Mouse (Mus musculus): ENCODE measurements around the gene Rcsd1. TPM values are rescaled to one million over a fixed set of nuclear protein-coding genes. Genes with fewer than 3 reads are reported as not detected.

Gene Rcsd1
- total RNA-seq (2014; rRNA removed) (2.6 and 3.0 TPM in 2 replicates), polyA plus RNA-seq (2012; rRNA removed) (2.8 and 3.3 TPM in 2 replicates)

DNA sequence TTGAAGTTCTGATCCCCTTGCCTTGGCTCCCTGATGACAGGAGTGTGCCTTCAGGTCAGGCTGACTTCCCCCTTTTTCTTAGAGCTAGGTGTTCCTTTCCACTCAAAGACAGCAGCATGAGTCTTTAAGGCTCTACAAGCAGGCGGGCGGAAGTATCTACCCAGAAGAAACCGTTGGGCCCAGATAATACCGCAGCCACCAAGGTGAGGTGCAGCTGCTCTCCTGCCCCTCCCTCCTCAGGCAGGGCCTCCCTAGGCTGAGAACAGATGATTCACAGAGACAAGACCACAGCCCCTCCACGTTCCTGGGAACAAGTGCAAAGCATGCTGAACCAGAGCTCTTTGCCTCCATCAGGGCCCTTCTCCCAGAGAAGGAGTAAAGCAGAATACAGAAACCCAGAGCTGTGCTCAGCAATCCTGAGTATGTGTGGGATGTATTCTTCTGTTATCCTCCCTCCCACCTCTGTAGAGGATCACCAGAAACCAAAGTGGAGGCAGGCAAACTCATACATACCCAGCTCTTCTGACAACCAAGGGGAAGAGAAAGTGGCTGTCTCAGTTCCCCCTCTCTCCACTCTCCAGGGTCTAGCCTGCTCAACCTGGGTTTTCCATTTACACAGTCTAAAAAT is at the start of gene Rcsd1:
Gene Rcsd1 (minus strand): TSS at position 129 of the 628 bp plus-strand sequence.
- TF ChIP-seq POLR2A (IDR thresholded peaks at IDR 0.05; ENCODE audit: extremely low read depth, insufficient read depth, low read length): no peak
- TF ChIP-seq CTCF (IDR thresholded peaks at IDR 0.05; ENCODE audit: low read depth, low read length): no peak
- no peaks in the 10 kb centered on the region for H3K36me3 ChIP-seq (ENCODE audit: control insufficient read depth, insufficient read depth, low read length)
- no peak for DNase-seq (ENCODE audit: extremely low read depth, low read depth, low spot score)
- no peaks in the 10 kb centered on the region for H3K79me2 ChIP-seq (ENCODE audit: control insufficient read depth, insufficient read depth, low read length)
- H3K4me1 ChIP-seq (ENCODE audit: control insufficient read depth, insufficient read depth, low read length): peaks cover 4% of the 10 kb centered on the region
- 0 out of 2 replicates have a peak within 1 kb of the TSS, but pooled peaks have one; percentile 23 for H3K27ac ChIP-seq (replicated peaks; ENCODE audit: insufficient read depth, low read depth, low read length)
- no peaks in the 10 kb centered on the region for H3K27me3 ChIP-seq (ENCODE audit: control insufficient read depth, insufficient read depth, low read length)
- H3K9ac ChIP-seq (ENCODE audit: low read depth, low read length): no peak within 1 kb of the TSS
- 75% methylated on average over 5 of the region's 5 CpGs for WGBS
- no peak within 1 kb of the TSS for H3K4me3 ChIP-seq (ENCODE audit: insufficient read depth, low read depth, low read length)

DNA sequence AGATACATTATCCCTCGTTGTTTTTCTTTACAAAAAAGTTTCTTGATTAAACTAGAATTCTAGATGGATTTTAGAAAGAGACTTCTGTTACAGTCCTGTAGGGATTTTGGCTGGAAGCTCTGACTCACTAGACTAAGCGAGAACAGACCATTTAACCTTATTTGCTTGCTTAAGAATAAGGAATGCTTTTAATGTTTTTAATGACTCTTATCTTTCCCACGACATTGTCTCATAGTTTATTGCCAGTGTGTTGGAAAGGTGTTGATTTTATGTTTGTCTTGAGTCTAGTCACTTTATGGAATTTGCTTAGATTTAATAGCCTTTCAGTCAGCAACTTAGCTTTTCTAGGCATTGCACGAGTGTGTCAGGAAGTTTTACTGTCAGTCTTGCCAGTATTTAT is 45.6 kb upstream of the Rcsd1 start:
- no peak overlapping the region for H3K4me3 ChIP-seq (ENCODE audit: insufficient read depth, low read depth, low read length)
- DNase-seq (ENCODE audit: extremely low read depth, low read depth, low spot score): no peak
- 70% methylated on average over 4 of the region's 4 CpGs for WGBS
- TF ChIP-seq CTCF (IDR thresholded peaks at IDR 0.05; ENCODE audit: low read depth, low read length): no peak
- no peak for TF ChIP-seq POLR2A (IDR thresholded peaks at IDR 0.05; ENCODE audit: extremely low read depth, insufficient read depth, low read length)
- H3K36me3 ChIP-seq (ENCODE audit: control insufficient read depth, insufficient read depth, low read length): no peaks in the 10 kb centered on the region
- H3K79me2 ChIP-seq (ENCODE audit: control insufficient read depth, insufficient read depth, low read length): no peaks in the 10 kb centered on the region
- no peaks in the 10 kb centered on the region for H3K4me1 ChIP-seq (ENCODE audit: control insufficient read depth, insufficient read depth, low read length)
- no peaks in the 10 kb centered on the region for H3K27me3 ChIP-seq (ENCODE audit: control insufficient read depth, insufficient read depth, low read length)
- no peak overlapping the region for H3K27ac ChIP-seq (replicated peaks; ENCODE audit: insufficient read depth, low read depth, low read length)
- H3K9ac ChIP-seq (ENCODE audit: low read depth, low read length): no peak overlapping the region

DNA sequence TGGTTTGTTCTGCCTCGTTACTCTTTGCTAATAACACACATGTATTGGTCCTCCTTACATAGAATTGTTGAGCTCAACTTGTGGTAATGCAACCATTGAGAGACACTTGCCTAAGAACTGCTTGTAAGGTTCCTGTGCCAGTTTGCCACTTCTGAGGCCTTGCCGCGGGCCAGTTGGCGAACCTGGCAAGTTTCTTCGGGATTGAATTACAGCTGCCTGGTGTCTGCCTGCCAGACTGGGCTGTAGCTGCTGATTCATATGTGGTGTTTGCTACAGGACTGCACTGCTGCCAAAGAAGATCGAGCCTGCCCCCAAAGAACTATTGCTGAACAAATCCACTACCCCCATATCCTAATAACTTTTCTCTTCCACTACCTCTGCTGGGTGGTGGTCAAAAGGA is 44.6 kb upstream of the Rcsd1 start:
- no peaks in the 10 kb centered on the region for H3K4me1 ChIP-seq (ENCODE audit: control insufficient read depth, insufficient read depth, low read length)
- no peak for TF ChIP-seq POLR2A (IDR thresholded peaks at IDR 0.05; ENCODE audit: extremely low read depth, insufficient read depth, low read length)
- no peak for TF ChIP-seq CTCF (IDR thresholded peaks at IDR 0.05; ENCODE audit: low read depth, low read length)
- no peak overlapping the region for H3K9ac ChIP-seq (ENCODE audit: low read depth, low read length)
- H3K36me3 ChIP-seq (ENCODE audit: control insufficient read depth, insufficient read depth, low read length): no peaks in the 10 kb centered on the region
- no peak overlapping the region for H3K4me3 ChIP-seq (ENCODE audit: insufficient read depth, low read depth, low read length)
- no peaks in the 10 kb centered on the region for H3K79me2 ChIP-seq (ENCODE audit: control insufficient read depth, insufficient read depth, low read length)
- DNase-seq (ENCODE audit: extremely low read depth, low read depth, low spot score): no peak
- no peaks in the 10 kb centered on the region for H3K27me3 ChIP-seq (ENCODE audit: control insufficient read depth, insufficient read depth, low read length)
- no peak overlapping the region for H3K27ac ChIP-seq (replicated peaks; ENCODE audit: insufficient read depth, low read depth, low read length)
- WGBS: 92% methylated on average over 6 of the region's 6 CpGs

DNA sequence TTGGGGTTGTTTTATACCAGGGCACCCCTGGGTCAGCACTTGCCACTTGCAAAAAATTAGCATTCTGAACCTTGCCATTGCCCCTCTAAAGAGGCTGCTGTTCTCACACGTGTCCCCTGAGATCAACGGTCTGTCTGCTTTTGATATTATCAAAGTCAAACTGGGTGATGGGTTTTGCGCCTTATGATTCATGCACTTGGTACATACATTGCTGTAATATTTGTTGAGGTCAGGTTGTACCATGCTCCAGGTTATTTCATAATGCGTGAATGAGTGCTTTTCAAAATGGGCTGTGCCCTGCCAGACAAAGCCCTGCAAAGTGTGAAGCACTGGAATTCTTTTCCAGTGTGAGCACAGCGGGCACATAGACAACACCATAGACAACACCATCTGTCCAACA is 42.3 kb upstream of the Rcsd1 start:
- no peaks in the 10 kb centered on the region for H3K79me2 ChIP-seq (ENCODE audit: control insufficient read depth, insufficient read depth, low read length)
- no peaks in the 10 kb centered on the region for H3K36me3 ChIP-seq (ENCODE audit: control insufficient read depth, insufficient read depth, low read length)
- 84% methylated on average over 5 of the region's 5 CpGs for WGBS
- no peak overlapping the region for H3K4me3 ChIP-seq (ENCODE audit: insufficient read depth, low read depth, low read length)
- no peaks in the 10 kb centered on the region for H3K27me3 ChIP-seq (ENCODE audit: control insufficient read depth, insufficient read depth, low read length)
- no peak overlapping the region for H3K9ac ChIP-seq (ENCODE audit: low read depth, low read length)
- H3K4me1 ChIP-seq (ENCODE audit: control insufficient read depth, insufficient read depth, low read length): no peaks in the 10 kb centered on the region
- DNase-seq (ENCODE audit: extremely low read depth, low read depth, low spot score): no peak
- no peak overlapping the region for H3K27ac ChIP-seq (replicated peaks; ENCODE audit: insufficient read depth, low read depth, low read length)
- TF ChIP-seq CTCF (IDR thresholded peaks at IDR 0.05; ENCODE audit: low read depth, low read length): no peak

DNA sequence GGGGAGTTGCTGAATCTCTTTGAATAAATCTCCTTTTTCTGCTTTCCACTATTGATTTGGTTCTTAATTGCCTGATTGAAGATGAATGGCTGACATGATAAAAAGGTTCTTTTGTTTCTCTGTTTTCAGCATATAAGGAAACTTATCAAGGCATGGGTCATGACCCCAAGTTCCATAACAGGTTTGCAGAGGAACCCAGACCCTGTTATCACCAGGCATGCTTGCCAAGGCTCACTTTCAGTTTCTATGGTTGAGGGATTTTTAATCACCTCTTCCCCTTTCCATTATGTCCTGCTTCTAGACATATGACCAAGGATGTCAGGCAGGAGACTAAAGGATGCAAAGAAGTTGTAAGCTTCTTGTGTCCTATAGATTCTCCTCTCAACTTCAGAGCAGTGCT is 41.6 kb upstream of the Rcsd1 start:
- no peak for TF ChIP-seq CTCF (IDR thresholded peaks at IDR 0.05; ENCODE audit: low read depth, low read length)
- TF ChIP-seq POLR2A (IDR thresholded peaks at IDR 0.05; ENCODE audit: extremely low read depth, insufficient read depth, low read length): no peak
- Histone ChIP-seq H3K4me1 (ENCODE audit: control insufficient read depth, insufficient read depth, low read length) (no peaks in the 10 kb centered on the region), H3K27ac (replicated peaks; ENCODE audit: insufficient read depth, low read depth, low read length) (no peak overlapping the region), H3K79me2 (ENCODE audit: control insufficient read depth, insufficient read depth, low read length) (no peaks in the 10 kb centered on the region), H3K36me3 (ENCODE audit: control insufficient read depth, insufficient read depth, low read length) (no peaks in the 10 kb centered on the region), H3K4me3 (ENCODE audit: insufficient read depth, low read depth, low read length) (no peak overlapping the region), H3K9ac (ENCODE audit: low read depth, low read length) (no peak overlapping the region), H3K27me3 (ENCODE audit: control insufficient read depth, insufficient read depth, low read length) (no peaks in the 10 kb centered on the region)
- no peak for DNase-seq (ENCODE audit: extremely low read depth, low read depth, low spot score)

DNA sequence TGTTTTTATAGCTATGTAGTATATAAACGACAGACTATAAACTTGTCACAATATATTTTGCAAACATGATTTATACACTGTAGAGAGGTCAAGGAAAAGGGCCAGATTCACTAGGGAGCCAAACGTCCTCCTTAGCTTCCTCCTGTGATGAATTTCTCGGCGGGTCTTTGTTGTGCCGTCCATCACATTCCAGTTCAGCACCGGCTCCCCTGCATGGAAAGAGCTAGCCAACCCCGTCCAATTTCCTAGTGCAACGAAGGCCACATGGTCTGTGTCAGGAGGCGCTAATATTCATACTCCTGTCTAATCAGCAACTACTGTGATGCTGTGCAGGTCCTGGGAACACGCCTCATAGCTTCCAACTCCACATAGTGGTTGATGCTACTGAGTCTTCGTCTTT is 38.5 kb upstream of the Rcsd1 start:
- no peak for TF ChIP-seq CTCF (IDR thresholded peaks at IDR 0.05; ENCODE audit: low read depth, low read length)
- TF ChIP-seq POLR2A (IDR thresholded peaks at IDR 0.05; ENCODE audit: extremely low read depth, insufficient read depth, low read length): no peak
- Histone ChIP-seq H3K27me3 (ENCODE audit: control insufficient read depth, insufficient read depth, low read length) (no peaks in the 10 kb centered on the region), H3K36me3 (ENCODE audit: control insufficient read depth, insufficient read depth, low read length) (no peaks in the 10 kb centered on the region), H3K27ac (replicated peaks; ENCODE audit: insufficient read depth, low read depth, low read length) (no peak overlapping the region), H3K4me1 (ENCODE audit: control insufficient read depth, insufficient read depth, low read length) (no peaks in the 10 kb centered on the region), H3K79me2 (ENCODE audit: control insufficient read depth, insufficient read depth, low read length) (no peaks in the 10 kb centered on the region), H3K4me3 (ENCODE audit: insufficient read depth, low read depth, low read length) (no peak overlapping the region), H3K9ac (ENCODE audit: low read depth, low read length) (no peak overlapping the region)
- WGBS: 72% methylated on average over 11 of the region's 11 CpGs
- no peak for DNase-seq (ENCODE audit: extremely low read depth, low read depth, low spot score)
